Mouse (Mus musculus) testis, adult 2 months (tissue): ENCODE measurements around the gene Zfp827. TPM values are rescaled to one million over a fixed set of nuclear protein-coding genes. Genes with fewer than 3 reads are reported as not detected.

Experiments
- H3K27ac ChIP-seq: fragments of 200-500 bp; 2 replicates; pipeline ENCODE4 v1.5.1; 2012; ENCODE audit warnings: low read depth, low read length; ENCODE audit not compliant: control insufficient read depth, insufficient read depth
- H3K27me3 ChIP-seq: fragments of 200-500 bp; 2 replicates; pipeline ENCODE4 v1.6.1; 2012; ENCODE audit warnings: mild to moderate bottlenecking, low read length, moderate library complexity; ENCODE audit not compliant: control insufficient read depth, insufficient read depth
- H3K36me3 ChIP-seq: fragments of 200-500 bp; 2 replicates; pipeline ENCODE4 v1.6.1; 2012; ENCODE audit warnings: mild to moderate bottlenecking, low read length; ENCODE audit not compliant: control insufficient read depth, insufficient read depth
- H3K4me1 ChIP-seq: fragments of 200-500 bp; 2 replicates; pipeline ENCODE4 v1.6.1; 2012; ENCODE audit warnings: low read length; ENCODE audit not compliant: control insufficient read depth, insufficient read depth
- H3K4me3 ChIP-seq: fragments of 200-500 bp; 2 replicates; pipeline ENCODE4 v1.5.1; 2012; ENCODE audit warnings: low read depth, mild to moderate bottlenecking, low read length, moderate library complexity, mixed read lengths; ENCODE audit not compliant: control insufficient read depth
- CTCF ChIP-seq: fragments of 200-500 bp; IDR thresholded peaks from 2 replicates; pipeline ENCODE4 v1.5.1; 2012; ENCODE audit warnings: low read depth, mild to moderate bottlenecking, inconsistent platforms, low read length, moderate library complexity; ENCODE audit not compliant: control insufficient read depth, insufficient read depth, insufficient replicate concordance
- POLR2A ChIP-seq: fragments of 200-500 bp; IDR thresholded peaks from 2 replicates; pipeline ENCODE4 v1.6.1; 2012; ENCODE audit warnings: low read depth, mild to moderate bottlenecking, inconsistent platforms, low read length, moderate library complexity; ENCODE audit not compliant: control insufficient read depth
- polyA plus RNA-seq: library from polyadenylated mRNA; depleted of rRNA; stranded (reverse); fragments of >200 nt; gene quantifications from 2 replicates; pipeline ENCODE4 v1.2.3, GENCODE M21; 2012

The Zfp827 gene
- polyA plus RNA-seq, 1 experiment: 3.1 TPM

GRCm38 (mm10) chr8:79159397-79159796 lies 131.2 kb downstream of the Zfp827 start:
- H3K4me3 ChIP-seq: no peak overlapping the region
- H3K27me3 ChIP-seq: no peaks in the 10 kb centered on the region
- H3K27ac ChIP-seq: no peak overlapping the region
- H3K36me3 ChIP-seq: no peaks in the 10 kb centered on the region
- TF ChIP-seq CTCF (no peak), POLR2A (no peak)
- H3K4me1 ChIP-seq: no peaks in the 10 kb centered on the region

GRCm38 (mm10) chr8:79160302-79160701 lies 132.1 kb downstream of the Zfp827 start:
- Histone ChIP-seq H3K4me3 (no peak overlapping the region), H3K27ac (no peak overlapping the region), H3K27me3 (no peaks in the 10 kb centered on the region), H3K36me3 (no peaks in the 10 kb centered on the region), H3K4me1 (no peaks in the 10 kb centered on the region)
- no peak for TF ChIP-seq CTCF
- no peak for TF ChIP-seq POLR2A

GRCm38 (mm10) chr8:79161172-79161778 lies 133.0 kb downstream of the Zfp827 start:
- Histone ChIP-seq H3K36me3 (no peaks in the 10 kb centered on the region), H3K4me1 (no peaks in the 10 kb centered on the region), H3K27me3 (no peaks in the 10 kb centered on the region), H3K4me3 (no peak overlapping the region), H3K27ac (no peak overlapping the region)
- TF ChIP-seq CTCF: no peak
- no peak for TF ChIP-seq POLR2A

DNA sequence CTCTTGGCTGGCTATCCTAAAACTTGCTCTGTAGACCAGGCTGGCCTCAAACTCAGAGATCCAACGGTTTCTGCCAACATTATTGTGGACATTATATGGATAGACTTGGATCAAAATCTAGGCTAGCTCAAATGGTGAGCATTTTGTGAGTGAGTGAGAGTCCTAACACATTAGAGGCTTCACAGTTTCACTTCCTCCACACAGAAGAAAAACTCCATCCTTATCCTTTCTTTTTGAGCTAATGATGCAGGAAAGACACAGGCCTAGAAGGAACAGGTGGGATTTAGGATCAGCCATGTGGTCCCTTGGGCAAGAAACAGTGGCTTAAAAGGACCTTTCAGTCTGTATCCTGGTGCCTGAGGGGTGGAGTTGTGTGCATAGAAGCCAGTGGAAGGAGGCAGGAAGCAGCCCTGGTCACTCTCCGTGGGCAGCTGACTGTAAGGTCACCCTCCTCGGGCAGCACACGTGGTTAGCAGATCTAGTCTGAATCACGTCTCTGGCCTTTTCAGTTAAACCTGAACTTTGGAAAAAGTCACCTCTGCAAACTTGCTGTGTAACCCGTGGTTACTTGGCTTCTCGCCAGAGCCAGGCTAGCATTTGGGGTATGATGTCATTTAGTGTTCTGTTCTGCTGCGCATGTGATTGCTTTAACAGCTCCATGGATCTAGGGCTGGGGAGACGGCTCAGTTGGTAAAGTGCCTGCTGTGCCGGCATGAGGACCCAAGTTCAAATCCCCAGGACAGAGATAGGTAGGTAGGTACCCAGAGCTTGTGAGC lies 134.5 kb downstream of the Zfp827 start:
- no peaks in the 10 kb centered on the region for H3K27me3 ChIP-seq
- H3K27ac ChIP-seq: no peak overlapping the region
- no peaks in the 10 kb centered on the region for H3K36me3 ChIP-seq
- no peak overlapping the region for H3K4me3 ChIP-seq
- TF ChIP-seq CTCF: no peak
- no peaks in the 10 kb centered on the region for H3K4me1 ChIP-seq

- Histone ChIP-seq H3K27ac (no peak overlapping the region), H3K4me1 (no peaks in the 10 kb centered on the region), H3K36me3 (no peaks in the 10 kb centered on the region), H3K27me3 (no peaks in the 10 kb centered on the region), H3K4me3 (no peak overlapping the region)
- TF ChIP-seq POLR2A: no peak
These were observed 136.1 kb downstream of the Zfp827 start for GRCm38 (mm10) chr8:79164336-79164735.

DNA sequence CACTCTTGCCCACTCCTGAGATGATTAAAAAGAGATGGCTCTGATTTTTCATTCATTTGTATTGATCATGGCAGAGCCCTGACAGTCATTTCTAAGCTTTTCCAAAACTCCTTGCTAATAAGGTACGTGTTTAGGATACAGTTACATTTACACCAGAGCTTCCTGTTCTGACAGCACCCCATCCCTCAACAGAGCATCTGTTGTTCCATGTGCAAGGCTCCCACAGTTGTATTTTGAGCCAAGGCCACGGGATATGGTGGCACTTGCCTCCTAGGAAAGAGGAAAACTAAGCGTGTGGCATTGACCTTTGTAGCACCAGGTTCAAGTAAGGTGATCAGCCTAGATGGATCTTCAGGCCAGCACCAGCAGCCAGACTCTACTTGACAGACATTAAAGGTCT lies 137.0 kb downstream of the Zfp827 start:
- H3K4me1 ChIP-seq: no peaks in the 10 kb centered on the region
- no peak overlapping the region for H3K27ac ChIP-seq
- no peaks in the 10 kb centered on the region for H3K36me3 ChIP-seq
- H3K4me3 ChIP-seq: no peak overlapping the region
- no peaks in the 10 kb centered on the region for H3K27me3 ChIP-seq
- no peak for TF ChIP-seq POLR2A
- TF ChIP-seq CTCF: no peak

DNA sequence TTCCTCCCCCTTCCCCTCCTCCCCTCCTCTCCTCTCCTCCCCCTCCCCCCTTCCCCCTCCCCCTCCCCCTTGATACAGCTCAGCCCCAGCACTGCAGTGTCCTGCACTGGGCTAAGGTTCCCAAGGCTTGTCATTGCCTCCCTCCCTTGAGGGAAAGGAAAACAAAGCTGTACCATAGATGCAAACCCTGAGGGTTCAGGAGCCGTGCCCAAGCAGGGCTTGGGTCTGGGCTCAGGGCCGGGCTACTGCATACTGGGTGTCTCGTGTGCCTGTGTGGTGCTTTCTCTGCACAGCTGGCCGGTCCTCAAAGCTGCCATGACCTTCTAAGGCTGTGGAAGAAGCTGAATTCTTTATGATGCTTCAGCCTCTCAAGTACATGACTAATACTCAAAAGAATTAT lies 145.4 kb downstream of the Zfp827 start:
- Histone ChIP-seq H3K27me3 (no peaks in the 10 kb centered on the region), H3K4me1 (no peaks in the 10 kb centered on the region), H3K4me3 (no peak overlapping the region), H3K27ac (no peak overlapping the region), H3K36me3 (no peaks in the 10 kb centered on the region)
- no peak for TF ChIP-seq CTCF
- TF ChIP-seq POLR2A: no peak
